Comparison of ENCODE assay signal across 21 mouse cellular contexts in genomic region chr14:22620191-22620590, GRCm38 (mm10).
DNase-seq lines count a peak whose midpoint lies in the region; TF ChIP-seq lines count a peak whose summit lies in the region.
"Had no signal": no experiment of that assay in that cellular context is flagged by ENCODE, and none has a peak within 500 bp of the region (broad histone marks: within the 10 kb centered on the region; RNA-seq: fewer than 3 reads in every experiment).

No protein-coding gene starts in this region.

- TF ChIP-seq POLR2A in lung, adult 2 months (IDR thresholded peaks at IDR 0.05; ENCODE audit: borderline replicate concordance, extremely low read depth, low read depth, low read length): no peak

- no peak for TF ChIP-seq CTCF in lung, adult 2 months (IDR thresholded peaks at IDR 0.05; ENCODE audit: insufficient read depth, low read length)

- no peaks in the 10 kb centered on the region for H3K4me1 ChIP-seq in lung, adult 2 months (ENCODE audit: control insufficient read depth, insufficient read depth, low read length)
- H3K4me1 ChIP-seq: embryonic facial prominence, embryonic 10.5 days; embryonic facial prominence, embryonic 13.5 days; forebrain, embryonic 13.5 days; hindbrain, embryonic 12.5 days; hindbrain, embryonic 15.5 days; intestine, embryonic 15.5 days had no signal

- peak; percentile 35 to 84 for DNase-seq in adrenal gland, adult (ENCODE audit: inconsistent age in 2 of 2, low spot score in 1 of 2)
- no peak for DNase-seq in adrenal gland, postnatal 4 days (ENCODE audit: low spot score in 2 of 2)
- peak; percentile 39 for DNase-seq in adrenal gland, postnatal 14 days
- peak; percentile 16 for DNase-seq in forelimb bud, embryonic 11.5 days (ENCODE audit: low read depth, low spot score)
- DNase-seq in lung, adult 2 months: no peak
- no peak for DNase-seq in lung, postnatal 4 days
- DNase-seq: cerebellum, adult 11-12 months; cerebellum, adult 8-10 months; cerebellum, postnatal 10 days; cerebellum, postnatal 36 days; embryo, embryonic 11 days; gastrocnemius, adult 2 months; gastrocnemius, postnatal 14 days; kidney, adult 11 months had no signal

- H3K4me3 ChIP-seq in lung, adult 2 months (replicated peaks; ENCODE audit: extremely low read depth, low read depth, low read length): no peak overlapping the region
- H3K4me3 ChIP-seq: embryonic facial prominence, embryonic 10.5 days; embryonic facial prominence, embryonic 13.5 days; erythroblast, embryonic 14.5 days; forebrain, embryonic 13.5 days; gastrocnemius, adult 2 months; hindbrain, embryonic 12.5 days; hindbrain, embryonic 15.5 days; intestine, embryonic 15.5 days had no signal

Comparison
In these comparisons a context has a peak if more than half of its experiments do, and no peak if none do; other contexts are left out.
1. DNase-seq: peak in adrenal gland, adult (2 of 2), adrenal gland, postnatal 14 days (single experiment) and forelimb bud, embryonic 11.5 days (single experiment); none in adrenal gland, postnatal 4 days (0 of 2), lung, adult 2 months (single experiment) and lung, postnatal 4 days (0 of 2).